Mouse (Mus musculus) activated CD4-positive, CD25-positive, alpha-beta regulatory T cell, adult 4 months (primary cell): ENCODE measurements at regions not wholly inside any gene's neighbourhood (a gene's known extent, or its start where the extent isn't known, plus 50 kb on each side); places are given as distances from the start of the nearest gene placed in this dataset.

Source experiments
- ATAC-seq: one replicate; pipeline ENCODE4 v1.8.0; 2017

- ATAC-seq: no peak
Observed at GRCm38 (mm10) chr2:167815123-167815522, 116.7 kb upstream of the Ptpn1 start.

- no peak for ATAC-seq
Observed at GRCm38 (mm10) chr2:167809256-167809655, 119.6 kb upstream of the Tmem189 start.

GRCm38 (mm10) chr2:167805629-167806304 lies 116.1 kb upstream of the Tmem189 start:
- peak; percentile 82 for ATAC-seq

GRCm38 (mm10) chr2:167804493-167805227 lies 115.0 kb upstream of the Tmem189 start:
- peak; percentile 43 for ATAC-seq

- no peak for ATAC-seq
Observed at GRCm38 (mm10) chr2:167802494-167802893, 112.9 kb upstream of the Tmem189 start.

- no peak for ATAC-seq
Observed at GRCm38 (mm10) chr2:167801389-167801788, 111.8 kb upstream of the Tmem189 start.

GRCm38 (mm10) chr2:167800648-167801245 lies 111.1 kb upstream of the Tmem189 start:
- ATAC-seq: no peak

- peak; percentile 55 for ATAC-seq
Observed at GRCm38 (mm10) chr2:167799629-167800387, 110.2 kb upstream of the Tmem189 start.

GRCm38 (mm10) chr2:167798969-167799513 lies 109.4 kb upstream of the Tmem189 start:
- ATAC-seq: no peak

GRCm38 (mm10) chr2:167798076-167798782 lies 108.6 kb upstream of the Tmem189 start:
- no peak for ATAC-seq

- ATAC-seq: no peak
Observed at GRCm38 (mm10) chr2:167795491-167795890, 105.9 kb upstream of the Tmem189 start.

GRCm38 (mm10) chr2:167793916-167794315 lies 104.3 kb upstream of the Tmem189 start:
- ATAC-seq: no peak

- ATAC-seq: no peak
Observed at GRCm38 (mm10) chr2:167792753-167793152, 103.1 kb upstream of the Tmem189 start.

GRCm38 (mm10) chr2:167792330-167792729 lies 102.7 kb upstream of the Tmem189 start:
- ATAC-seq: no peak

- no peak for ATAC-seq
Observed at GRCm38 (mm10) chr2:167789471-167789923, 99.9 kb upstream of the Tmem189 start.

GRCm38 (mm10) chr2:167786951-167787350 lies 97.3 kb upstream of the Tmem189 start:
- ATAC-seq: no peak

- no peak for ATAC-seq
Observed at GRCm38 (mm10) chr2:167784353-167784752, 94.7 kb upstream of the Tmem189 start.

GRCm38 (mm10) chr2:167783374-167783773 lies 93.8 kb upstream of the Tmem189 start:
- no peak for ATAC-seq

GRCm38 (mm10) chr2:167782231-167782999 lies 92.8 kb upstream of the Tmem189 start:
- ATAC-seq: no peak

GRCm38 (mm10) chr2:167781496-167781895 lies 91.9 kb upstream of the Tmem189 start:
- no peak for ATAC-seq

GRCm38 (mm10) chr2:167778691-167779090 lies 89.1 kb upstream of the Tmem189 start:
- ATAC-seq: no peak
